Mouse (Mus musculus): ENCODE measurements around the gene Rnf38. TPM values are rescaled to one million over a fixed set of nuclear protein-coding genes. Genes with fewer than 3 reads are reported as not detected.

The Rnf38 gene
- polyA plus RNA-seq, 1 experiment from 2014 or later, result 58.6 TPM

DNA sequence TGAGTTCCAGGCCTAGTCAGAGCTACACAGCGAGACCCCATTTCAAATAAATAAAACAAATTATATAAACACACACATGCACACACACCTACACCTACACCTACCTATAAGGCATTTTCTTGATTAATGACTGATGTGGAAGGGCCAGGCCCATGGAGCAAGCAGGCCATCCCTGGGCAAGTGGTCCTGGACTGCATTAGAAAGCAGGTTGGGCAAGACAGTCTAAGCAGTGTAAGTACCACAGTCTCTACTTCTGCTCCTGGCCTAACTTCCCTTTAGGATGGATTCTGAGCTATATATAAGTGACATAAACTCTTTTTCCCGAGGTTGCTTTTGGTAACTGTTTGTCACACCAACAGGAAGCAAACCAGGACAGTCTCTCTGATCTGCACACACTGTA lies 70.6 kb downstream of the Rnf38 start:
- peaks cover 46% of the 10 kb centered on the region for H3K4me1 ChIP-seq
- no peak overlapping the region for H3K4me3 ChIP-seq

DNA sequence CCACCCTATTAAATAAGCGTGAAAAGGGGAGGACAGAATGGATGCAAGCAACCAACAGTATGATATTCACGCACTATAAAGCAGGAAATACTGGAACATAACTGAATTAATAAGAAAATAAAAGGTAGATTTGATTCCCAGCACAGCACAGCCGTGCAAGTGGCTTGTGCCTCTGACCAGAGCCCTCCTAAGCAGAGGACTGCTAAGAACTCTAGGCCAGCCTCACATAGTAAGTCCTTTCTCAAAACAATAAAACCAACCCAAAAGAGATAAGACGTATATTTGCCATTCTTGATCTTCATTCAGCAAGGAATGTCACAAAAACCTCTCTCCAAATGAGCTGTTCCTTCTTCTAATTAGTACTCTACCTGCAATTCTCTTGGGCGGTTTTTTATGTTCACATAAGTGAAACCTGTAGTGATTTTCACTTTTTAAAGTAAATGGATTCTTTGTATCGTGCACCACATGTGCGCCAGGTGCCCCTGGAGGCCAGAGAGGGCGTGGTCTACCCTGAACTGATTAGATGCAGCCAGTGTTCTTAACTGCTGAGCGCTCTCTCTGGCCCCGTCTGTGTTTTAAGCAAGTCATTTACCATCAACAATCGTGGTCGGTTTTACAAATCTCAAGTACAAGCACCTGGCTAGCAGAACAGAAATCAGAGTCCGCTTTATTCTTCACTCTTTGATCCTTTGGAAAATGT lies 72.4 kb downstream of the Rnf38 start:
- Histone ChIP-seq H3K4me2 (replicated peaks) (no peak overlapping the region), H3K27me3 (no peaks in the 10 kb centered on the region), H3K4me1 (peaks cover 43% of the 10 kb centered on the region), H3K9me3 (no peaks in the 10 kb centered on the region), H3K4me3 (no peak overlapping the region), H3K36me3 (0 out of 2 replicates have a peak, but pooled peaks cover 8% of the 10 kb centered on the region), H3K27ac (replicated peaks) (no peak overlapping the region), H3K9ac (replicated peaks) (no peak overlapping the region)
- ATAC-seq (ENCODE audit: low FRiP score, low read depth), result no peak
- WGBS, result 65% methylated on average over 13 of the region's 13 CpGs

More for the DNA sequence above, 70.6 kb downstream of the Rnf38 start:
- no peak for ATAC-seq (ENCODE audit: low FRiP score, low read depth)
- no peak overlapping the region for H3K27ac ChIP-seq (replicated peaks)
- H3K27me3 ChIP-seq, result no peaks in the 10 kb centered on the region
- no peaks in the 10 kb centered on the region for H3K9me3 ChIP-seq
- no peak overlapping the region for H3K9ac ChIP-seq (replicated peaks)
- H3K36me3 ChIP-seq, result 0 out of 2 replicates have a peak, but pooled peaks cover 6% of the 10 kb centered on the region
- WGBS, result 90% methylated on average over 2 of the region's 2 CpGs
- no peak overlapping the region for H3K4me2 ChIP-seq (replicated peaks)

DNA sequence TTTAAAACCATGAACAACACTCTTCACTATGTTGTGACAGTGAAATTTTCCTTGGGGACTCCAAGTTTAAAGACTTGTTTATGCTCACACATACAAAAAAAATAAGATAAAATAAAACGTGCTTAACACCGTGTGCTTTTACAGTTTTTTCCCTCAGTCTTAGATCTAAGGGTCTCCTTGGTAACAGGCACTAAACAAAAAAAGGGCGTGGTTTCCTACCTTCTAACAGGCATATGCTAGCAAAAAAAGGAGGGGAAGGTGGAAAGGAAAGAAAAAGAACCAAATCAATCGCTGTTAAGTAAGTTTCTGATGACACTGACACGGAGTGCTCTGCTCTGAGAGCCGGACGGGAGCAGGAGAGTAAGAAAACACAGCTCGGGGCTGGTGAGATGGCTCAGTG lies 73.8 kb downstream of the Rnf38 start:
- no peak for ATAC-seq (ENCODE audit: low FRiP score, low read depth)
- Histone ChIP-seq H3K4me3 (no peak overlapping the region), H3K9ac (replicated peaks) (no peak overlapping the region), H3K27ac (replicated peaks) (no peak overlapping the region), H3K4me1 (peaks cover 32% of the 10 kb centered on the region), H3K4me2 (replicated peaks) (no peak overlapping the region), H3K36me3 (0 out of 2 replicates have a peak, but pooled peaks cover 8% of the 10 kb centered on the region), H3K27me3 (no peaks in the 10 kb centered on the region), H3K9me3 (no peaks in the 10 kb centered on the region)
- 89% methylated on average over 8 of the region's 8 CpGs for WGBS

DNA sequence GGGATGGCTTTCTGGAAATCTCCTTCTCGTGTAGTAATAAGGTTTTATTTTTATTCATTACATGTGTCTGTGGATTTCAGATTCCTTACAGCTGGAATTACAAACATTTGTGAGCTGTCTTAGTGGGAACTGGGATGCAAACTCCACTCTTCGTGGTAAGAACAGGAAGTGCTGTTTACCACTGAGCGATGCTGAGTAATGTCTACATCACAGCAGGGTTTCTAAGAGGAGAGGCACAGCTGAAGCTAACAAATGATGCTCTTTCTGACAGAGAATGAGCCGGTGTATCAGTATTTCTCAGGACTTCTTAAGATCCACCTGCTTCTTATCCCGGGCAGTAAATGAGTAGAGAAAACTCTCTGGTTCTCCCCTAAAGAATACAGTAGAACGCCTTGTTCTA lies 77.1 kb downstream of the Rnf38 start:
- Histone ChIP-seq H3K27me3 (no peaks in the 10 kb centered on the region), H3K27ac (replicated peaks) (no peak overlapping the region), H3K4me3 (no peak overlapping the region), H3K9me3 (no peaks in the 10 kb centered on the region), H3K9ac (replicated peaks) (no peak overlapping the region), H3K4me2 (replicated peaks) (no peak overlapping the region), H3K4me1 (peaks cover 7% of the 10 kb centered on the region), H3K36me3 (peaks cover 16% of the 10 kb centered on the region)
- WGBS, result 79% methylated on average over 6 of the region's 6 CpGs
- no peak for ATAC-seq (ENCODE audit: low FRiP score, low read depth)

DNA sequence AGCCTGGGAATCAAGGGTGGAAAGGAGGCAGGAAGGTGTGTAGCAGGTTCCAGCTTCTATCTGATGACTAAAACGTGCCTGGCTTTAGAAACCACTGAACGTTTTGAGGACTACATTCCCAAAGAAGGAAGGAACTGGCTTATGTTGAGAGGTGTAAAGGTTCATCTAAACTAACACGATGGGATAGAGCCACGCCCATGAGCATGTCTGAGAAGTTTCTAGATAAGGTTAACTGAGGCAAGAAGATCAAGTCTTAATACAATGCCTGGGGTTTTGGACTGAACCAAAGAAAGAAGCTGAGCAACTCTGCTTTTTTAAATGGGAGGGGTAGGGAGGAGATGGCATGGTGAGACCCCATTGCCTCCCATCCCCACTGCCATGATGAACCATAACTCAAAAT lies 78.7 kb downstream of the Rnf38 start:
- Histone ChIP-seq H3K9ac (replicated peaks) (no peak overlapping the region), H3K4me3 (no peak overlapping the region), H3K4me1 (no peaks in the 10 kb centered on the region), H3K9me3 (no peaks in the 10 kb centered on the region), H3K27ac (replicated peaks) (no peak overlapping the region), H3K36me3 (peaks cover 27% of the 10 kb centered on the region), H3K27me3 (no peaks in the 10 kb centered on the region), H3K4me2 (replicated peaks) (no peak overlapping the region)
- ATAC-seq (ENCODE audit: low FRiP score, low read depth), result no peak
- WGBS, result 93% methylated on average over 4 of the region's 4 CpGs

DNA sequence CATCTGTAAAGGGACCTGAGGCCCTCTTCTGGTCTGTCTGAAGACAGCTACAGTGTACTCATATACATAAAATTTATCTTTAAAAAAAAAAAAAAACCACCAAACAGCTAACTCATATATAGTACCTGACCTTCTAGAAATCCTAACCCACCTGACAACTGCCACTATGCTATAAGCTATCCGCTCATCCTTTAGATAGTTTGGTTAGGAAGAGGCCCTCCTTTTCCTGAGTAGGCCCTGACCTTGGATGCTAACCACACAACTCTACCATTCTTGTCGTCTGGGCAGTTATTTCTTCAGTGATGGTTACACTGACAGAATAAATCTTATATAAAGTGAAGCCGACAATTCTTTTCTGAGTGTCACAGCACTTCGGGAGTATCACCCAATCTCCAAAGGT lies 80.7 kb downstream of the Rnf38 start:
- 93% methylated on average over 4 of the region's 4 CpGs for WGBS
- Histone ChIP-seq H3K9me3 (no peaks in the 10 kb centered on the region), H3K36me3 (peaks cover 36% of the 10 kb centered on the region), H3K27ac (replicated peaks) (no peak overlapping the region), H3K27me3 (no peaks in the 10 kb centered on the region), H3K4me1 (no peaks in the 10 kb centered on the region), H3K9ac (replicated peaks) (no peak overlapping the region), H3K4me2 (replicated peaks) (no peak overlapping the region), H3K4me3 (no peak overlapping the region)
- no peak for ATAC-seq (ENCODE audit: low FRiP score, low read depth)

DNA sequence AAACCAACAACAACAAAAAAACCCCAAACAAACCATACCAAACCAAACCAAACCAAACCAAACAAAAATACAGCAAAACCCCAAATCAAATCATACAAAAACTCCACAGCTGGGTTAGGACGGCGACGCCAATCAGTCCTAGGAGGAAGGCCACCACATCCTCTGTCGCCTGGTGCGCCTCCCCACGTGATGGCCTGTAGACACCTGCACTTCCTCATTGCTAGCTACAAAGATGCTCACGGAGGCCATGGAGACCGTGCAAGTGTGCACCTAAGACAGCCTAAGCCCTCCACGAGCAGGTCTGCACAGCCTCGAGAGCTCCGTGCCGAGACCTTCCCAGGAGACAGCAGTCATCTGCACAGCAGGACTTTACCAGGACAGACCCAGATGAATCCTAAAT lies 106.8 kb downstream of the Rnf38 start:
- WGBS, result 95% methylated on average over 12 of the region's 12 CpGs
- no peak for ATAC-seq (ENCODE audit: low FRiP score, low read depth)
- no peak overlapping the region for H3K9ac ChIP-seq (replicated peaks)
- H3K4me2 ChIP-seq (replicated peaks), result no peak overlapping the region
- no peaks in the 10 kb centered on the region for H3K9me3 ChIP-seq
- H3K27ac ChIP-seq (replicated peaks), result no peak overlapping the region
- H3K27me3 ChIP-seq, result no peaks in the 10 kb centered on the region
- no peaks in the 10 kb centered on the region for H3K4me1 ChIP-seq
- no peak overlapping the region for H3K4me3 ChIP-seq
- peaks cover 64% of the 10 kb centered on the region for H3K36me3 ChIP-seq

DNA sequence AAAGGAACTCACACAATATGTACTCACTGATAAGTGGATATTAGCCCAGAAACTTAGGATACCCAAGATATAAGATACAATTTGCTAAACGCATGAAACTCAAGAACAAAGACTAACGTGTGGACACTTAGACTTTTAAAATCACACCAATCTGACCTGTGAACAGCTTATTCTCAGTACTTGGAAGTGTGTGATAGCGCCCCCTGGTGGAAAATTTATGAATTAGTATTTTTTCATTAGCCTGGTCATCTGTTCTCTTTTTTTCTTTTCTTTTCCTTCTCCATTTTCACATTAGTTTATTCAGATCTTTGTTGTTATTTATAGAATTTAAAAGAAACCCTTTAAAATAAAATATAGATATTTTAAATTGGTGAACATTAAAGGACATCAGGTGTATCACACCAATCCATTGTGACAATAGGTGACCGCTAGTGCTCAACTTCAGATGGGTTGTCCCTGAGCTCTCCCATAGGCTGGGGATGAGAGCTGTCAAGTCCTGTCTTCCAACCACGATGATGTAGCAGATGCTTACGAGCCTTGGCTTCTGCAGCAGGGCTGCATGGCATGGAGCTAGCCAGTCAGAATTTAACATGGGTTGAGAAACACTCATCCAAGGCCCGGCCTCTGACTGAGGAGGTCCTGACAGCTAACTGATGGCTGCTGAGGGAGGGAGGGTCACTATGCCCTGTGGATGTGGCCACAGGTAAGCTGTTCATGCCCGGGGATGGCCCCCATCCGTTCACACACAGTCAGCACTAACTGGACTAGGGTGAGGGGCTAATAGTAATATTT lies 114.0 kb downstream of the Rnf38 start:
- no peak overlapping the region for H3K27ac ChIP-seq (replicated peaks)
- no peaks in the 10 kb centered on the region for H3K4me1 ChIP-seq
- no peak overlapping the region for H3K4me2 ChIP-seq (replicated peaks)
- 59% methylated on average over 9 of the region's 9 CpGs for WGBS
- no peak for ATAC-seq (ENCODE audit: low FRiP score, low read depth)
- H3K9me3 ChIP-seq, result no peaks in the 10 kb centered on the region
- no peaks in the 10 kb centered on the region; the same call in 1 of the 2 replicates for H3K27me3 ChIP-seq
- no peak overlapping the region for H3K4me3 ChIP-seq
- H3K36me3 ChIP-seq, result peaks cover 5% of the 10 kb centered on the region; the same call in 1 of the 2 replicates
- H3K9ac ChIP-seq (replicated peaks), result no peak overlapping the region

DNA sequence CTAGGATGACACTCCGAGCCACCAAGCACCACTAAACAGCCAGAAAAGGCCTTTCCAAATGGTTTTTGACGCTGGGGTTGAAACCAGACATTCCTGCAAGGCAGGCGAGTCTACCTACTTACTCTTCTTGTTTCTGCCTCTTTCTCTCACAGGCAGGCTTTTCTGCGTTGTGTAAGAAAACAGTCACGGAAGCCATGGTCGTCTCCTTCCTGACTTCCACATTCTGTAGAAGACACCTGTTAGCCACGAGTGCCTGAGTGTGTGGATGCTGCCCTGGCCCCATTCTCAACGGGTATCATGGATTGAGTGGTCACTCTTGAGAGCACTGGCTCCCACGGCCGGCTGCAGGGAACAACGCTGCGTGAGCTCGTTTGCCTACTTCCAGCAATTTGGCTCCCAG lies 118.5 kb downstream of the Rnf38 start:
- 87% methylated on average over 13 of the region's 13 CpGs for WGBS
- H3K36me3 ChIP-seq, result no peaks in the 10 kb centered on the region
- no peak overlapping the region for H3K4me3 ChIP-seq
- H3K9me3 ChIP-seq, result no peaks in the 10 kb centered on the region
- no peak for ATAC-seq (ENCODE audit: low FRiP score, low read depth)
- H3K27ac ChIP-seq (replicated peaks), result no peak overlapping the region
- peaks cover 2% of the 10 kb centered on the region; the same call in 1 of the 2 replicates for H3K27me3 ChIP-seq
- no peak overlapping the region for H3K9ac ChIP-seq (replicated peaks)
- no peaks in the 10 kb centered on the region for H3K4me1 ChIP-seq
- H3K4me2 ChIP-seq (replicated peaks), result no peak overlapping the region

DNA sequence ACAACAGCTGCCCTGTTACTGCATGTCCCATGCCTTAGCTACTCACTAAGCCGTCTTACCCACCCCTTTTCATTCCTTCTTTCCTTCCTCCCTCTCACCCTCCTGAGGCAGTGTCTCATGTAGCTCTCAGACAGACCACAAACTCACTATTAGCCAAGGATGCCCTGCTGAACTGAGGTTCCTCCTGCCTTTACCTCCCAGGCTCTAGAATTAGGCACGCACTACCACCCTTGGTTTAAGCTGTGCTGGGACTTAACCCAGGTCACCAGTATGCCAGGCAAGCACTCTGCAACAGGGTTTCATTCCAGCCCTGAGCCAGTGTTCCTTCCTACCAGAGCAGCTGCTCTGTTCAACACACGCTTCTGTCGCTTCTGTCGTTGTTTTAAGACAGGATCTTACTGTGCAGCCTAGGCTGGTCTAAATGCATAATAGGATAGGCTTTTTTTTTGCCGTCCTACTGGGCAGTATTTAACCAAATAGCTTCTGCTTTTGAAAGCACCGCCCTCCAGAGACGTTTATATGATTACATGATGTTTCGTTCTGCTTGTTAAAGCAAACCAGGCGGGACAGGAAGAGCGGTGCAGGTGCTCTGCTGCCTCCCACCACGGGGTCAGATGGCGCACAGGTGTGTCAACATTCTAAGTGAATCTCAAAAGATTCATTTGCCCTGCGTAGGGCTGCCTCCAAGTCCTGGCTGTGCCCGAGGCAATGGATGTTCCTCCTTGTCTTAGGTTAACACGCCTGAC lies 120.0 kb downstream of the Rnf38 start:
- Histone ChIP-seq H3K4me2 (replicated peaks) (no peak overlapping the region), H3K4me1 (no peaks in the 10 kb centered on the region), H3K4me3 (no peak overlapping the region), H3K27ac (replicated peaks) (no peak overlapping the region), H3K9me3 (no peaks in the 10 kb centered on the region), H3K36me3 (no peaks in the 10 kb centered on the region), H3K27me3 (peaks cover 2% of the 10 kb centered on the region; the same call in 1 of the 2 replicates), H3K9ac (replicated peaks) (no peak overlapping the region)
- WGBS, result 43% methylated on average over 16 of the region's 16 CpGs
- no peak for ATAC-seq (ENCODE audit: low FRiP score, low read depth)

DNA sequence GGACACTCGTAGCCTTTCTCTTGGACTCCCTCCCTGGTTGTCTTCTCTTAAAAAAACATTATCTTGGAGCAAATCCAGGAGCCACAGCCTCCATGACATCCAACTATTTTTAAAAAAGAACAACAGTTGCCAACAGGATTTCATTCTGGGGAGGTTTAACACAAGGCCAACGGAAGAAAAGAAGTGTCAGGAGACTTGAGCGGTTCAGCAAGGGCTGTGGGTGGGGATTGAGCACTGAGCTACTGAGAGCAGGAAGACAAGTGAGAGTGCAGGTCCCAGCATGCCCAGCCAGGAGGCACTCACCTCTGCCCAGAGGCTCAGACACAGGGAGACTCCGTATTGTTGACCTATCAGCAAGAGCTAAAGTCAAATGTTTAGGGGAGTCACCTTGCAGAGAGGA lies 120.8 kb downstream of the Rnf38 start:
- ATAC-seq (ENCODE audit: low FRiP score, low read depth), result no peak
- H3K4me2 ChIP-seq (replicated peaks), result no peak overlapping the region
- H3K9me3 ChIP-seq, result no peaks in the 10 kb centered on the region
- no peak overlapping the region for H3K9ac ChIP-seq (replicated peaks)
- H3K27ac ChIP-seq (replicated peaks), result no peak overlapping the region
- peaks cover 3% of the 10 kb centered on the region; the same call in 1 of the 2 replicates for H3K27me3 ChIP-seq
- H3K36me3 ChIP-seq, result no peaks in the 10 kb centered on the region
- 28% methylated on average over 4 of the region's 4 CpGs for WGBS
- H3K4me1 ChIP-seq, result no peaks in the 10 kb centered on the region
- H3K4me3 ChIP-seq, result no peak overlapping the region

DNA sequence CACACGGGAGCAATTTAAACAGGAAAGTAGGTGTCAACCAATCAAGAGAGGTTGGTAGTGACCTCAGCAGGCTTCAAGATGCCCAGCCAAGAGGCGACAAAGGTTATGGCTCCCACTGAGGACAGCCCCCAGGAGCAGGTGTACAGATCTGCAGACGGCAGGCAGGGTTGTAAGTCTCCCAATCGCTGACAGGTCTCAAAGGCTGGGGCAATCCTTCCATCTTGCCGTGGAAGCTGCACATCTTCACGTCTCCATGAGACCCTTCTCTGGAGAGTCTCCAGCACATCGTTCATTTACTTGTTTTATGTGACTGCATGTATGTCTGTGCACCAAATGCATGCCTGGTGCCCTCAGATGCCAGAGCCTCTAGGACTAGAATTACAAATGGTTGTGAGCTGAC lies 122.8 kb downstream of the Rnf38 start:
- Histone ChIP-seq H3K9ac (replicated peaks) (no peak overlapping the region), H3K4me1 (peaks cover 4% of the 10 kb centered on the region), H3K27me3 (peaks cover 14% of the 10 kb centered on the region; the same call in 1 of the 2 replicates), H3K4me3 (no peak overlapping the region), H3K9me3 (no peaks in the 10 kb centered on the region), H3K36me3 (no peaks in the 10 kb centered on the region), H3K27ac (replicated peaks) (no peak overlapping the region), H3K4me2 (replicated peaks) (no peak overlapping the region)
- WGBS, result 91% methylated on average over 7 of the region's 7 CpGs
- no peak for ATAC-seq (ENCODE audit: low FRiP score, low read depth)

Data from midbrain, embryonic 12.5 days (tissue).